Mouse (Mus musculus): Measurements from ENCODE around the gene Eno2. TPM values are rescaled to one million over a fixed set of nuclear protein-coding genes. Genes with fewer than 3 reads are reported as not detected.

Gene Eno2
- polyA plus RNA-seq, 1 experiment = 5.8 TPM

DNA sequence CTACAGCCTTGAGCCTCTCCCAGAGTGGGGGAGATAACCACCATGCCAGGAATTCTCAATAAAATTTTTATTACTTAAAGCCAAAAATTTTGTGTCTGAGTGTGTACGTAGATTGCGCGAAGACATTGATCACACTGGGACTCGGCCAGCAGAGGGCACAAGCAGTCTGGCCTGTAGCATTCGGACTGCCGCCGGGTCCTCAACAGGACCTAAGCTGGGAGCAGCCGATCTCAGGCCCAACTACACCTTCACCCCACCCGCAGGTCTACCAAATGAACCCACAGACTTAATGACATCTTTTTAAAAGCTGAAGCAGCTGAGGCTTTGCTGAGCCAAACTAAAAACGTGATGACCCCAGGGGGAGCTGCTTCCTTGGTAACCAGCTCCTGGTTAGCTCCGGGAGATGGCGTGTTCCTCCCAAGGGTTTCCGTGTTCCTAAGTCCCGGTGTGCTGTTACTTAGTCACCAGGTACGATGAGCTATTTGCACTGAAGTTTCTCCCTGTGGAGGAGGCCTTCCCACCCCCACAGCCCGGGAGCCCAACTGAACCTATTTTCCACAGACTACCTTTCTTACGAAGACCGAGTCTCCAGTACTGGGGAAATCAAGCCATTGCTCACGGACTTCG is 52.5 kb downstream of the Eno2 start:
- H3K4me3 ChIP-seq (replicated peaks) = no peak overlapping the region
- H3K27me3 ChIP-seq (replicated peaks) = no peaks in the 10 kb centered on the region
- H3K36me3 ChIP-seq (replicated peaks; ENCODE audit: low read length) = peaks cover 79% of the 10 kb centered on the region
- TF ChIP-seq GATA1 (IDR thresholded peaks at IDR 0.05; ENCODE audit: borderline replicate concordance, low read length) = no peak
- TF ChIP-seq FLI1 (IDR thresholded peaks at IDR 0.05; ENCODE audit: low read length) = no peak
- no peaks in the 10 kb centered on the region for H3K9me3 ChIP-seq
- peaks cover 82% of the 10 kb centered on the region for H3K4me1 ChIP-seq

DNA sequence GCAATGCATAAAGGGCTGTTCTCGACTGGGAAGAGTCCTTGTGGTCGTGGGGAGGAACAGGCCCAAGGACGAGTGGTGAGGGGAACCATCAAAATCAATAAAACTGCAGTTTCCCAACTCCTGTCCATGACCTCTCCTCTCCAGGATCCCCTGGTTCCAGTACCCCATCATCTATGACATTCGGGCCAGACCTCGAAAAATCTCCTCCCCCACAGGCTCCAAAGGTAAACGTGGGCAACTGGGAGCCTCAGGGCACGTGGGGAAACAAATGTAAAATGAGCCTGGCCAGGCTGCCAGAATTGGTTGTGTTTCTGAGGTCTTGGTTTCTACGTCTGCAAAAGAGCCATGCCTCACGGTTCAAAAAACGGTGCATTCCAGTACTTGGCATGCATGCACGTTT is 56.6 kb downstream of the Eno2 start:
- no peaks in the 10 kb centered on the region for H3K27me3 ChIP-seq (replicated peaks)
- TF ChIP-seq FLI1 (IDR thresholded peaks at IDR 0.05; ENCODE audit: low read length) = no peak
- no peak for TF ChIP-seq GATA1 (IDR thresholded peaks at IDR 0.05; ENCODE audit: borderline replicate concordance, low read length)
- peaks cover 80% of the 10 kb centered on the region for H3K4me1 ChIP-seq
- peak overlapping the region; percentile 96 for H3K4me3 ChIP-seq (replicated peaks)
- no peaks in the 10 kb centered on the region for H3K9me3 ChIP-seq
- H3K36me3 ChIP-seq (replicated peaks; ENCODE audit: low read length) = peaks cover 67% of the 10 kb centered on the region

DNA sequence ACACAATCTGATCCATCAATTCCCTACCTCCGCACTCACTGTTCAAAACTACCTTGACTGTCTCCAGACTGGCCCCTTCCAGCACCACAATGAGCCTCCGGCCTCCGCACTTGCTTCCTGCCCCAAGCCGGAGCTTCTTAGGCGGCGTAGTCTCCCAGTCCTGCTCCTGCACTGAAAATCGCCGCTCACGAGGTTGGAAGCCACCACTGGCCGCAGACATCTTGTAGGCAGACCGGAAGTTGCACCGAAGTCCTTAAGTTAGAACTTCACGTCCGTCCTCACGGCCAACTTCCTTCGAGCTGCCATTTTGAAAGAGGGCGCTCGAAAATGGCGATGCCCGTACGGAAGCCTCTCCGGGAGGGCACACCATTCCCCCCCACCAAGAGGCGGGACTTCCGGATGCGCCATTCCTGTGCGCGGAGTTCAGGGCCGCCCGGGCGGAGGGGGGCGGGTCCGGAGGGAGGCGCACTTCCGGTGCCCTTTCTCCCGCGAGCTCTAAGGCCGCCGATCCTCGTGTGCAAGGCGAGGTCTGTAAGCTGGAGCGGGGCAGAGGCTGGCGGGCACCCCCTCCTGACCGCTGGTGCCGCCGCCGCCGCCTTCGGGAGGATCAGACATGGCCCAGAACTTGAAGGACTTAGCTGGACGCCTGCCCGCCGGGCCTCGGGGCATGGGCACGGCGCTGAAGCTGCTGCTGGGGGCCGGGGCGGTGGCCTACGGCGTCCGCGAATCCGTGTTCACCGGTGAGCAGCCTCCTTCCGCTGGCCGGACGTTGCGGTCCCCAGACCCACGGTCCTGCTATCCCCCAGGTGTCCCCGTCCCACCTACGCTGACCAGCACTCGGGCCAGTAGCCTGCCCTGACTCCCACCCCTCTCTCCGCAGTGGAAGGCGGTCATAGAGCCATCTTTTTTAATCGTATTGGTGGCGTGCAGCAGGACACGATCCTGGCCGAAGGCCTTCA is 57.4 kb downstream of the Eno2 start, which contains the start of the genes Emg1 and Phb2:
Gene Emg1, minus strand, starts transcription at position 355 of the 959 bp plus-strand sequence.
Gene Phb2, plus strand, starts transcription at position 513 of the 959 bp plus-strand sequence.
- TF ChIP-seq GATA1 (IDR thresholded peaks at IDR 0.05; ENCODE audit: borderline replicate concordance, low read length) (no peak), FLI1 (IDR thresholded peaks at IDR 0.05; ENCODE audit: low read length) (peak; percentile 84)
- H3K9me3 ChIP-seq = no peaks in the 10 kb centered on the region
- peaks cover 67% of the 10 kb centered on the region for H3K36me3 ChIP-seq (replicated peaks; ENCODE audit: low read length)
- no peaks in the 10 kb centered on the region for H3K27me3 ChIP-seq (replicated peaks)
- H3K4me3 ChIP-seq (replicated peaks) = peak within 1 kb of the TSS; percentile 96
- H3K4me1 ChIP-seq = peaks cover 81% of the 10 kb centered on the region

Other genes starting within 250 kb of the Eno2 start
- 0.04 TPM in 1 of 2 replicates, not detected in the other for gene C1s1, start 227.3 kb downstream of the Eno2 start, polyA plus RNA-seq (2012; ENCODE audit: insufficient read depth, low replicate concordance)
- not detected in 2 replicates for gene C1rb, start 199.4 kb downstream of the Eno2 start, polyA plus RNA-seq (2012; ENCODE audit: insufficient read depth, low replicate concordance)
- gene C1s2, start 133.6 kb downstream of the Eno2 start, polyA plus RNA-seq (2012; ENCODE audit: insufficient read depth, low replicate concordance) = not detected in 2 replicates
- gene Lpcat3, start 106.6 kb downstream of the Eno2 start, polyA plus RNA-seq (2012; ENCODE audit: insufficient read depth, low replicate concordance) = 119 and 190 TPM in 2 replicates
- 46.3 and 153 TPM in 2 replicates for gene Emg1, start 57.5 kb downstream of the Eno2 start, polyA plus RNA-seq (2012; ENCODE audit: insufficient read depth, low replicate concordance)
- 72.8 and 150 TPM in 2 replicates for gene Phb2, start 57.3 kb downstream of the Eno2 start, polyA plus RNA-seq (2012; ENCODE audit: insufficient read depth, low replicate concordance)
- gene Ptpn6, start 31.0 kb downstream of the Eno2 start, polyA plus RNA-seq (2012; ENCODE audit: insufficient read depth, low replicate concordance) = 19.9 and 20.1 TPM in 2 replicates
- 11.7 and 65.2 TPM in 2 replicates for gene Grcc10, start 28.3 kb downstream of the Eno2 start, polyA plus RNA-seq (2012; ENCODE audit: insufficient read depth, low replicate concordance)
- 43.0 TPM in 1 of 2 replicates, not detected in the other for gene Gm45234, start 13.7 kb downstream of the Eno2 start, polyA plus RNA-seq (2012; ENCODE audit: insufficient read depth, low replicate concordance)
- 38.5 and 97.6 TPM in 2 replicates for gene Atn1, start 13.1 kb downstream of the Eno2 start, polyA plus RNA-seq (2012; ENCODE audit: insufficient read depth, low replicate concordance)
- not detected in 2 replicates for gene Lrrc23, start 10.1 kb upstream of the Eno2 start, polyA plus RNA-seq (2012; ENCODE audit: insufficient read depth, low replicate concordance)
- gene Spsb2, start 39.0 kb upstream of the Eno2 start, polyA plus RNA-seq (2012; ENCODE audit: insufficient read depth, low replicate concordance) = 42.5 and 52.2 TPM in 2 replicates
- gene Tpi1, start 44.6 kb upstream of the Eno2 start, polyA plus RNA-seq (2012; ENCODE audit: insufficient read depth, low replicate concordance) = 74.5 and 552 TPM in 2 replicates
- gene Usp5, start 59.8 kb upstream of the Eno2 start, polyA plus RNA-seq (2012; ENCODE audit: insufficient read depth, low replicate concordance) = 35.1 and 61.7 TPM in 2 replicates
- gene Cdca3, start 59.9 kb upstream of the Eno2 start, polyA plus RNA-seq (2012; ENCODE audit: insufficient read depth, low replicate concordance) = 27.2 and 32.4 TPM in 2 replicates
- not detected in 2 replicates for gene Gnb3, start 70.6 kb upstream of the Eno2 start, polyA plus RNA-seq (2012; ENCODE audit: insufficient read depth, low replicate concordance)
- 5.5 TPM in 1 of 2 replicates, not detected in the other for gene P3h3, start 88.1 kb upstream of the Eno2 start, polyA plus RNA-seq (2012; ENCODE audit: insufficient read depth, low replicate concordance)
- 0.82 and 7.7 TPM in 2 replicates for gene Gpr162, start 94.3 kb upstream of the Eno2 start, polyA plus RNA-seq (2012; ENCODE audit: insufficient read depth, low replicate concordance)
- gene Cd4, start 118.5 kb upstream of the Eno2 start, polyA plus RNA-seq (2012; ENCODE audit: insufficient read depth, low replicate concordance) = 0.35 TPM in 1 of 2 replicates, not detected in the other
- gene Lag3, start 142.0 kb upstream of the Eno2 start, polyA plus RNA-seq (2012; ENCODE audit: insufficient read depth, low replicate concordance) = 0.62 TPM in 1 of 2 replicates, not detected in the other
- gene Ptms, start 150.4 kb upstream of the Eno2 start, polyA plus RNA-seq (2012; ENCODE audit: insufficient read depth, low replicate concordance) = 330 and 450 TPM in 2 replicates
- 183 and 362 TPM in 2 replicates for gene Mlf2, start 161.7 kb upstream of the Eno2 start, polyA plus RNA-seq (2012; ENCODE audit: insufficient read depth, low replicate concordance)
- gene Cops7a, start 195.9 kb upstream of the Eno2 start, polyA plus RNA-seq (2012; ENCODE audit: insufficient read depth, low replicate concordance) = 46.8 and 55.7 TPM in 2 replicates
- 2.5 and 7.7 TPM in 2 replicates for gene Pianp, start 227.0 kb upstream of the Eno2 start, polyA plus RNA-seq (2012; ENCODE audit: insufficient read depth, low replicate concordance)
- gene Zfp384, start 239.5 kb upstream of the Eno2 start, polyA plus RNA-seq (2012; ENCODE audit: insufficient read depth, low replicate concordance) = 21.5 and 67.6 TPM in 2 replicates